37 mouse cellular contexts compared by ENCODE assay signal in genomic region chr11:94962534-94963101, GRCm38 (mm10). TPM values are rescaled to one million over a fixed set of nuclear protein-coding genes. Genes with fewer than 3 reads are reported as not detected.
A peak's percentile ranks its signal among the peaks of the same experiment; 100 is the strongest.
DNase-seq lines count a peak whose midpoint lies in the region; ATAC-seq and TF ChIP-seq lines count a peak whose summit lies in the region.
"Had no signal": no experiment of that assay in that cellular context is flagged by ENCODE, and none has a peak within 500 bp of the region (broad histone marks: within the 10 kb centered on the region; RNA-seq: fewer than 3 reads in every experiment).

No protein-coding gene starts in this region.

- peak; percentile 35; the same call in 1 of the 2 replicates for ATAC-seq in kidney, embryonic 14.5 days (ENCODE audit: low FRiP score, low TSS enrichment)
- ATAC-seq in neural tube, embryonic 14.5 days (ENCODE audit: low read depth): no peak
- ATAC-seq in frontal cortex, adult (ENCODE audit: low TSS enrichment): no peak
- ATAC-seq: CD4-positive, CD25-positive, alpha-beta regulatory T cell, adult 4 months; forebrain, embryonic 15.5 days; inflammation-experienced regulatory T-cells, adult 6 months had no signal

- no peaks in the 10 kb centered on the region for H3K27me3 ChIP-seq in kidney, embryonic 14.5 days (ENCODE audit: control insufficient read depth, insufficient read depth, low read length)
- H3K27me3 ChIP-seq in neural tube, embryonic 14.5 days (ENCODE audit: control insufficient read depth, insufficient read depth, low read length): no peaks in the 10 kb centered on the region
- H3K27me3 ChIP-seq: embryonic facial prominence, embryonic 13.5 days; forebrain, embryonic 15.5 days; hindbrain, embryonic 15.5 days; limb, embryonic 12.5 days had no signal

- no peak overlapping the region for H3K9ac ChIP-seq in kidney, embryonic 14.5 days (ENCODE audit: low read depth, low read length)
- no peak overlapping the region for H3K9ac ChIP-seq in neural tube, embryonic 14.5 days (replicated peaks; ENCODE audit: low read depth, low read length)
- H3K9ac ChIP-seq: embryonic facial prominence, embryonic 13.5 days; forebrain, embryonic 15.5 days; hindbrain, embryonic 15.5 days; limb, embryonic 12.5 days; liver, embryonic 13.5 days had no signal

- no peak for DNase-seq in gastrocnemius, adult 2 months
- DNase-seq in gastrocnemius, postnatal 25 days: no peak
- no peak for DNase-seq in kidney, postnatal 10 days
- DNase-seq in neural tube, embryonic 10.5 days (ENCODE audit: extremely low spot score, low spot score): no peak
- DNase-seq: adrenal gland, postnatal 25 days; cerebellum, adult 8-10 months; cerebellum, postnatal 36 days; kidney, adult 2 months; liver, embryonic 13.5 days; lung, adult 18-20 months; lung, postnatal 14 days; midbrain, embryonic 14.5 days; right cerebral cortex, adult 18-20 months; spleen, adult 18-20 months; thymus, adult 2 months; thymus, postnatal 36 days had no signal

- H3K36me3 ChIP-seq in kidney, embryonic 14.5 days (ENCODE audit: control insufficient read depth, insufficient read depth, low read length): no peaks in the 10 kb centered on the region
- no peaks in the 10 kb centered on the region for H3K36me3 ChIP-seq in neural tube, embryonic 14.5 days (ENCODE audit: control insufficient read depth, insufficient read depth, low read length)
- H3K36me3 ChIP-seq: embryonic facial prominence, embryonic 13.5 days; forebrain, embryonic 10.5 days; forebrain, embryonic 15.5 days; hindbrain, embryonic 10.5 days; hindbrain, embryonic 15.5 days; limb, embryonic 12.5 days; liver, embryonic 13.5 days had no signal

- H3K4me3 ChIP-seq in gastrocnemius, adult 2 months: no peak overlapping the region
- no peak overlapping the region for H3K4me3 ChIP-seq in kidney, embryonic 14.5 days (ENCODE audit: low read length)
- no peak overlapping the region for H3K4me3 ChIP-seq in neural tube, embryonic 14.5 days (ENCODE audit: low read depth, low read length)
- H3K4me3 ChIP-seq: embryonic facial prominence, embryonic 13.5 days; forebrain, embryonic 10.5 days; forebrain, embryonic 15.5 days; hindbrain, embryonic 10.5 days; hindbrain, embryonic 15.5 days; limb, embryonic 12.5 days; liver, embryonic 13.5 days had no signal

- no peaks in the 10 kb centered on the region for H3K9me3 ChIP-seq in kidney, embryonic 14.5 days (ENCODE audit: control insufficient read depth, low read length)
- no peaks in the 10 kb centered on the region for H3K9me3 ChIP-seq in neural tube, embryonic 14.5 days (ENCODE audit: control insufficient read depth, low read length)
- H3K9me3 ChIP-seq: embryonic facial prominence, embryonic 13.5 days; forebrain, embryonic 10.5 days; forebrain, embryonic 15.5 days; hindbrain, embryonic 10.5 days; hindbrain, embryonic 15.5 days; limb, embryonic 12.5 days; liver, embryonic 13.5 days had no signal

- peaks cover 8% of the 10 kb centered on the region; the same call in 1 of the 2 replicates for H3K4me1 ChIP-seq in kidney, embryonic 14.5 days (ENCODE audit: control insufficient read depth, insufficient read depth, low read length)
- H3K4me1 ChIP-seq in neural tube, embryonic 14.5 days (ENCODE audit: control insufficient read depth, insufficient read depth, low read length): no peaks in the 10 kb centered on the region

- peak overlapping the region; percentile 57 for H3K27ac ChIP-seq in gastrocnemius, adult 2 months
- no peak overlapping the region for H3K27ac ChIP-seq in kidney, embryonic 14.5 days (ENCODE audit: low read depth, low read length)
- no peak overlapping the region for H3K27ac ChIP-seq in neural tube, embryonic 14.5 days (ENCODE audit: low read depth, low read length)
- H3K27ac ChIP-seq: embryonic facial prominence, embryonic 13.5 days; forebrain, embryonic 10.5 days; forebrain, embryonic 15.5 days; hindbrain, embryonic 10.5 days; hindbrain, embryonic 15.5 days; limb, embryonic 12.5 days; liver, embryonic 13.5 days had no signal

- no peak for TF ChIP-seq CTCF in gastrocnemius, adult 2 months (IDR thresholded peaks at IDR 0.05)

- no peak overlapping the region for H3K4me2 ChIP-seq in kidney, embryonic 14.5 days (replicated peaks; ENCODE audit: low read depth, low read length)
- 0 out of 2 replicates have a peak overlapping the region, but pooled peaks have one; percentile 8 for H3K4me2 ChIP-seq in neural tube, embryonic 14.5 days (ENCODE audit: low read depth, low read length)
- H3K4me2 ChIP-seq: embryonic facial prominence, embryonic 13.5 days; forebrain, embryonic 15.5 days; heart, embryonic 11.5 days; hindbrain, embryonic 15.5 days; limb, embryonic 12.5 days; liver, embryonic 13.5 days had no signal

- 64% methylated on average over 5 of the region's 5 CpGs for WGBS in kidney, embryonic 14.5 days
- 81% methylated on average over 5 of the region's 5 CpGs for WGBS in neural tube, embryonic 14.5 days

- intact Hi-C loops in gastrocnemius, adult 2 months (cut with DNase I): no loop called here

RNA-seq across cellular contexts. Expression of gene Hils1, which starts 4.8 kb away (rescaled TPM):
- total RNA-seq in gastrocnemius, adult 2 months (2021): not detected
- not detected for total RNA-seq in gastrocnemius, postnatal 25 days (2021)
- polyA plus RNA-seq in kidney, embryonic 14.5 days (2014; fragmentation: Nextera tagmentation; extraction: Ambion mirVana): not detected in 2 replicates
- polyA plus RNA-seq in neural tube, embryonic 14.5 days (2014; fragmentation: Nextera tagmentation; extraction: Ambion mirVana): not detected in 2 replicates
- total RNA-seq: adrenal gland, adult 18-20 months; adrenal gland, postnatal 25 days; gastrocnemius, adult 8-10 months; heart, postnatal 10 days; layer of hippocampus, adult 18-20 months; layer of hippocampus, postnatal 10 days; left cerebral cortex, adult 18-20 months; left cerebral cortex, postnatal 14 days; neutrophil, adult 5-6 weeks had no signal
- polyA plus RNA-seq: CD4-positive, CD25-positive, alpha-beta regulatory T cell, adult 4 months; embryonic facial prominence, embryonic 13.5 days; forebrain, embryonic 10.5 days; forebrain, embryonic 15.5 days; hindbrain, embryonic 10.5 days; hindbrain, embryonic 15.5 days; inflammation-experienced regulatory T-cells, adult 6 months; kidney, adult 2 months; limb, embryonic 12.5 days; liver, embryonic 13.5 days; midbrain, embryonic 14.5 days had no signal

RNA-seq across cellular contexts. Expression of gene Sgca, which starts 13.5 kb away (rescaled TPM):
- 100 to 1,000 TPM; 252 to 278 TPM for total RNA-seq in gastrocnemius, adult 2 months (2021)
- total RNA-seq in gastrocnemius, postnatal 25 days (2021): 100 to 1,000 TPM; 255 to 276 TPM
- polyA plus RNA-seq in kidney, embryonic 14.5 days (2014; fragmentation: Nextera tagmentation; extraction: Ambion mirVana): 0.24 TPM in 1 of 2 replicates, not detected in the other
- not detected in 2 replicates for polyA plus RNA-seq in neural tube, embryonic 14.5 days (2014; fragmentation: Nextera tagmentation; extraction: Ambion mirVana)
- total RNA-seq: adrenal gland, postnatal 25 days; left cerebral cortex, adult 18-20 months; monocyte, adult 5-6 weeks; neutrophil, adult 5-6 weeks had no signal
- polyA plus RNA-seq: CD4-positive, CD25-positive, alpha-beta regulatory T cell, adult 4 months; forebrain, embryonic 10.5 days; forebrain, embryonic 15.5 days; inflammation-experienced regulatory T-cells, adult 6 months; midbrain, embryonic 14.5 days had no signal

RNA-seq across cellular contexts. Expression of gene Col1a1, which starts 26.6 kb away (rescaled TPM):
- 100 to 1,000 TPM; 154 to 483 TPM for total RNA-seq in gastrocnemius, adult 2 months (2021)
- 1,000 to 10,000 TPM; 1,080 to 1,200 TPM for total RNA-seq in gastrocnemius, postnatal 25 days (2021)
- polyA plus RNA-seq in kidney, embryonic 14.5 days (2014; fragmentation: Nextera tagmentation; extraction: Ambion mirVana): 248 and 380 TPM in 2 replicates
- 7.4 and 239 TPM in 2 replicates for polyA plus RNA-seq in neural tube, embryonic 14.5 days (2014; fragmentation: Nextera tagmentation; extraction: Ambion mirVana)
- total RNA-seq: monocyte, adult 5-6 weeks; neutrophil, adult 5-6 weeks had no signal

RNA-seq across cellular contexts. Expression of gene Ppp1r9b, which starts 28.2 kb away (rescaled TPM):
- total RNA-seq in gastrocnemius, adult 2 months (2021): 10 to 100 TPM; 18.3 to 25.7 TPM
- total RNA-seq in gastrocnemius, postnatal 25 days (2021): 10 to 100 TPM; 21.8 to 30.0 TPM
- 12.0 and 14.6 TPM in 2 replicates for polyA plus RNA-seq in kidney, embryonic 14.5 days (2014; fragmentation: Nextera tagmentation; extraction: Ambion mirVana)
- polyA plus RNA-seq in neural tube, embryonic 14.5 days (2014; fragmentation: Nextera tagmentation; extraction: Ambion mirVana): 27.7 and 29.8 TPM in 2 replicates

RNA-seq across cellular contexts. Expression of gene Samd14, which starts 47.1 kb away (rescaled TPM):
- total RNA-seq in gastrocnemius, adult 2 months (2021): under 1 TPM; 0.28 to 0.42 TPM
- under 1 TPM; 0.61 to 0.80 TPM for total RNA-seq in gastrocnemius, postnatal 25 days (2021)
- polyA plus RNA-seq in kidney, embryonic 14.5 days (2014; fragmentation: Nextera tagmentation; extraction: Ambion mirVana): 14.7 and 18.3 TPM in 2 replicates
- 131 and 144 TPM in 2 replicates for polyA plus RNA-seq in neural tube, embryonic 14.5 days (2014; fragmentation: Nextera tagmentation; extraction: Ambion mirVana)
